Mouse (Mus musculus): ENCODE data around the gene Hspbap1. TPM values are rescaled to one million over a fixed set of nuclear protein-coding genes. Genes with fewer than 3 reads are reported as not detected.

Gene Hspbap1
- total and polyA plus RNA-seq, 3 experiments, result 13.6 to 15.9 (median 15.3) TPM

DNA sequence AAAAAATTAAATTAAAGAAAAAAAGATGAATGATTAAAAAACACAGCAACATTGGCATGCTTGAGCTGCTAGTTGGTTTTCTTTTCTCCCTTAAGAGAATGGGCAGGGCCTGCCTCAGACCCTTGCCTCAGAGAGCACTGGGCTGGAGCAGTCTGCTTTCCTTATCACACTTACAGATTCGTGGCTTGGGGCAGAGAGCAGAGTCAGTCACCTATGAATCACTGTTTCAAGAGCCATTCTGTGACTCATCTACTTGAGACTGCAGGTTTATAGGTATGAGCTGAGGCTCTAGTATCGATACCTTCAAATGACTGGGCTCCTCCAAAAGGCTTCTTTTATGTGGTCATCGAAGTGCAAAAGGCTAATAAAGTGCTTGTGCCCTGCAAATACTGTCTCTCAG is 42.9 kb downstream of the Hspbap1 start:
- Histone ChIP-seq H3K36me3 (replicated peaks in 1 of 2; ENCODE audit: control insufficient read depth in 1 of 2, insufficient read depth in 1 of 2, low read length in 1 of 2) (peaks cover 14 to 77% of the 10 kb centered on the region in 2 experiments), H3K79me2 (replicated peaks; ENCODE audit: control insufficient read depth, extremely low read depth, insufficient read depth, poor library complexity, severe bottlenecking) (no peaks in the 10 kb centered on the region), H3K4me1 (ENCODE audit: control insufficient read depth in 1 of 2, insufficient read depth in 2 of 2) (0 out of 4 replicates have a peak, but pooled peaks cover 0 to 2% of the 10 kb centered on the region in 2 experiments), H3K9ac (ENCODE audit: insufficient read depth, low read depth) (no peak overlapping the region), H3K27me3 (replicated peaks) (no peaks in the 10 kb centered on the region), H3K9me3 (replicated peaks; ENCODE audit: low read length) (no peaks in the 10 kb centered on the region), H3K4me2 (ENCODE audit: insufficient read depth, low read depth, poor library complexity, severe bottlenecking) (no peak overlapping the region), H3K4me3 (replicated peaks in 1 of 3; ENCODE audit: low read depth in 2 of 3, low read length in 2 of 3, poor library complexity in 1 of 3) (no peak overlapping the region), H3K27ac (ENCODE audit: insufficient read depth, low read depth) (no peak overlapping the region)
- in situ Hi-C loops (cut with MboI; ENCODE audit: low pct_ligation_motif_present, low pct_unique_long_range_greater_than_20kb, low sequenced_read_pairs) (no loop called here), dilution Hi-C loops (cut with MboI; ENCODE audit: extremely low pct_ligation_motif_present, extremely low pct_unique_long_range_greater_than_20kb, low sequenced_read_pairs) (no loop called here)
- TF ChIP-seq CTCF (conservative IDR thresholded peaks at IDR 0.05 in 1 of 2, IDR thresholded peaks at IDR 0.05 in 1 of 2; ENCODE audit: low read depth in 2 of 2, low read length in 2 of 2) (no peak), ZMIZ1 (IDR thresholded peaks at IDR 0.05; ENCODE audit: low read depth, low read length) (no peak), MYC (IDR thresholded peaks at IDR 0.05; ENCODE audit: low read depth, low read length) (no peak), MAZ (IDR thresholded peaks at IDR 0.05; ENCODE audit: low read depth, low read length) (no peak), GABPA (IDR thresholded peaks at IDR 0.05; ENCODE audit: insufficient replicate concordance, low read depth, low read length) (no peak), PAX5 (IDR thresholded peaks at IDR 0.05; ENCODE audit: low read length) (no peak), POLR2AphosphoS2 (IDR thresholded peaks at IDR 0.05; ENCODE audit: low read depth, low read length) (no peak), ELF1 (IDR thresholded peaks at IDR 0.05; ENCODE audit: low read depth, low read length) (no peak), ZNF384 (IDR thresholded peaks at IDR 0.05; ENCODE audit: low read depth, low read length) (no peak), RAD21 (IDR thresholded peaks at IDR 0.05; ENCODE audit: low read depth, low read length) (no peak), SIN3A (IDR thresholded peaks at IDR 0.05; ENCODE audit: low read length) (no peak), CHD1 (IDR thresholded peaks at IDR 0.05; ENCODE audit: low read depth, low read length) (no peak), E2F4 (IDR thresholded peaks at IDR 0.05; ENCODE audit: insufficient replicate concordance, low read depth, low read length) (no peak), CHD2 (IDR thresholded peaks at IDR 0.05; ENCODE audit: low read length) (no peak), MAFK (IDR thresholded peaks at IDR 0.05; ENCODE audit: insufficient replicate concordance, low read length) (no peak), POLR2A (IDR thresholded peaks at IDR 0.05; ENCODE audit: low read depth, low read length) (no peak)
- DNase-seq (ENCODE audit: extremely low read depth), result no peak

DNA sequence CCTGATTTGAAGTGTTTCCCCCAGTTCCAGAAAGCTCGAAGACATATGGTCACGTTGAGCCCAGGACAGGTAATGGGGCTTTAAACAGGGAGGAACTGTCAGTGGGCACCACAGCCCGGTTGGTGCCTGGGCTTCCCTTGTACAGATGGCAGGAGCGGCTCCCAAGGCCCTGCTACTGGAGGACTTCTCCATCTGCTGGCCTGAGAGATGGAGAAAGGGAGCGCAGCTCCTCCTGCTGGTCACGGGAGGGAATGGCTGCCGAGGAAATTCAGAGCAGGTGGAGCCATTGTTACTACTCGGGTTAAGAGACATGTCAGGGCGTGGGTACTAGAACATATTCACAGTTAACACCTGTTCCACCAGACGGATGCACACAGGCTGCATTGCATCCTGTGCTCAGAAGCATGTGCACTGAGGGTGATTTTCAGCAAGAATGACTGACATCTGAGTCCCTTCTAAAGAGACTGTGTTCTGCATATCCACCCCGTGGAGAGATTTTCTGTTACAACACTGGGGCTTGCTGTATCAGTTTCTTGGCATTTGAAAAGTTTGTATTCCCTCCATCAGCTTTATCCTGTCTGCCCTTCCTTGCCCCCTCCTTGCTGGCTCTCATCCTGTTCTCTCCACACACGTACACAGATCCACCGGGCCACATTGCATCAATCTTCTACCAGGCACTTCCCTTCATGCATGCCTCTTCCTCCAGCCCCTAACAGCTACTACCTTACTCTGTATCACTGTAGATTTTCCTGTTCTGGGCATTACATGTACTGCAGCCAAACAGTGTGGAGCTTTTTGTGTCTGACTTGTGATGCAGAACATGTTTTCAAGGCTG is 47.3 kb downstream of the Hspbap1 start:
- no peaks in the 10 kb centered on the region for H3K27me3 ChIP-seq (replicated peaks)
- no peak overlapping the region for H3K27ac ChIP-seq (ENCODE audit: insufficient read depth, low read depth)
- no peaks in the 10 kb centered on the region for H3K9me3 ChIP-seq (replicated peaks; ENCODE audit: low read length)
- dilution Hi-C loops (cut with MboI; ENCODE audit: extremely low pct_ligation_motif_present, extremely low pct_unique_long_range_greater_than_20kb, low sequenced_read_pairs) (no loop called here), in situ Hi-C loops (cut with MboI; ENCODE audit: low pct_ligation_motif_present, low pct_unique_long_range_greater_than_20kb, low sequenced_read_pairs) (loop anchor here (5.0 kb wide), 2 partner anchors 40 to 85 kb away; no protein-coding TSS in a partner anchor)
- no peaks in the 10 kb centered on the region for H3K79me2 ChIP-seq (replicated peaks; ENCODE audit: control insufficient read depth, extremely low read depth, insufficient read depth, poor library complexity, severe bottlenecking)
- no peak overlapping the region for H3K4me2 ChIP-seq (ENCODE audit: insufficient read depth, low read depth, poor library complexity, severe bottlenecking)
- DNase-seq (ENCODE audit: extremely low read depth), result peak; percentile 81
- H3K9ac ChIP-seq (ENCODE audit: insufficient read depth, low read depth), result no peak overlapping the region
- no peak overlapping the region for H3K4me3 ChIP-seq (replicated peaks in 1 of 3; ENCODE audit: low read depth in 2 of 3, low read length in 2 of 3, poor library complexity in 1 of 3)
- peaks cover 28 to 85% of the 10 kb centered on the region in 2 experiments for H3K36me3 ChIP-seq (replicated peaks in 1 of 2; ENCODE audit: control insufficient read depth in 1 of 2, insufficient read depth in 1 of 2, low read length in 1 of 2)
- 0 out of 4 replicates have a peak, but pooled peaks cover 0 to 2% of the 10 kb centered on the region in 2 experiments for H3K4me1 ChIP-seq (ENCODE audit: control insufficient read depth in 1 of 2, insufficient read depth in 2 of 2)
- no peak for TF ChIP-seq E2F4 (IDR thresholded peaks at IDR 0.05; ENCODE audit: insufficient replicate concordance, low read depth, low read length)
- no peak for TF ChIP-seq ZMIZ1 (IDR thresholded peaks at IDR 0.05; ENCODE audit: low read depth, low read length)
- peak; percentile 43; the same call in 1 of the 2 replicates for TF ChIP-seq IRF4 (IDR thresholded peaks at IDR 0.05; ENCODE audit: low read depth, low read length)
- 0 out of 2 replicates have a peak, but pooled peaks have one; percentile 27 for TF ChIP-seq RCOR1 (conservative IDR thresholded peaks at IDR 0.05; ENCODE audit: low read depth, low read length)
- TF ChIP-seq MEF2A (IDR thresholded peaks at IDR 0.05; ENCODE audit: borderline replicate concordance, low read depth, low read length), result peak; percentile 59; the same call in 1 of the 2 replicates
- TF ChIP-seq TCF12 (IDR thresholded peaks at IDR 0.05; ENCODE audit: low read depth, low read length), result peak; percentile 19; the same call in 1 of the 2 replicates
- TF ChIP-seq POLR2AphosphoS2 (IDR thresholded peaks at IDR 0.05; ENCODE audit: low read depth, low read length), result no peak
- no peak for TF ChIP-seq USF2 (conservative IDR thresholded peaks at IDR 0.05; ENCODE audit: low read depth, low read length)
- TF ChIP-seq NELFE (IDR thresholded peaks at IDR 0.05; ENCODE audit: low read depth, low read length), result peak; percentile 77; the same call in 1 of the 2 replicates
- TF ChIP-seq POLR2A (IDR thresholded peaks at IDR 0.05; ENCODE audit: low read depth, low read length), result no peak
- peak; percentile 49; the same call in 1 of the 2 replicates for TF ChIP-seq NRF1 (IDR thresholded peaks at IDR 0.05; ENCODE audit: low read depth, low read length)
- peak; percentile 98 for TF ChIP-seq ZC3H11A (IDR thresholded peaks at IDR 0.05; ENCODE audit: low read depth, low read length)
- peak; percentile 50; the same call in 1 of the 2 replicates for TF ChIP-seq MAX (IDR thresholded peaks at IDR 0.05; ENCODE audit: low read length)
- no peak for TF ChIP-seq MXI1 (IDR thresholded peaks at IDR 0.05; ENCODE audit: low read depth, low read length)
- TF ChIP-seq MYC (IDR thresholded peaks at IDR 0.05; ENCODE audit: low read depth, low read length), result peak; percentile 61; the same call in 1 of the 2 replicates
- TF ChIP-seq HCFC1 (IDR thresholded peaks at IDR 0.05; ENCODE audit: low read depth, low read length), result no peak
- no peak for TF ChIP-seq ELF1 (IDR thresholded peaks at IDR 0.05; ENCODE audit: low read depth, low read length)
- TF ChIP-seq KAT2A (IDR thresholded peaks at IDR 0.05; ENCODE audit: insufficient replicate concordance, low read length), result no peak
- TF ChIP-seq CTCF (conservative IDR thresholded peaks at IDR 0.05 in 1 of 2, IDR thresholded peaks at IDR 0.05 in 1 of 2; ENCODE audit: low read depth in 2 of 2, low read length in 2 of 2), result peak; percentile 99 to 100
- TF ChIP-seq EP300 (IDR thresholded peaks at IDR 0.05; ENCODE audit: low read length), result no peak
- 0 out of 2 replicates have a peak, but pooled peaks have one; percentile 39 for TF ChIP-seq SIN3A (IDR thresholded peaks at IDR 0.05; ENCODE audit: low read length)

Measured in CH12.LX (cell line).